Mouse (Mus musculus) 3134 (cell line): ENCODE data around the gene Reg4.

Experiments
- DNase-seq: peaks from one replicate; pipeline ENCODE4 v3.0.0-alpha.2; 2011; ENCODE audit warnings: low spot score; ENCODE audit not compliant: insufficient read length; ENCODE audit errors: extremely low read depth

Reg4 gene

DNA sequence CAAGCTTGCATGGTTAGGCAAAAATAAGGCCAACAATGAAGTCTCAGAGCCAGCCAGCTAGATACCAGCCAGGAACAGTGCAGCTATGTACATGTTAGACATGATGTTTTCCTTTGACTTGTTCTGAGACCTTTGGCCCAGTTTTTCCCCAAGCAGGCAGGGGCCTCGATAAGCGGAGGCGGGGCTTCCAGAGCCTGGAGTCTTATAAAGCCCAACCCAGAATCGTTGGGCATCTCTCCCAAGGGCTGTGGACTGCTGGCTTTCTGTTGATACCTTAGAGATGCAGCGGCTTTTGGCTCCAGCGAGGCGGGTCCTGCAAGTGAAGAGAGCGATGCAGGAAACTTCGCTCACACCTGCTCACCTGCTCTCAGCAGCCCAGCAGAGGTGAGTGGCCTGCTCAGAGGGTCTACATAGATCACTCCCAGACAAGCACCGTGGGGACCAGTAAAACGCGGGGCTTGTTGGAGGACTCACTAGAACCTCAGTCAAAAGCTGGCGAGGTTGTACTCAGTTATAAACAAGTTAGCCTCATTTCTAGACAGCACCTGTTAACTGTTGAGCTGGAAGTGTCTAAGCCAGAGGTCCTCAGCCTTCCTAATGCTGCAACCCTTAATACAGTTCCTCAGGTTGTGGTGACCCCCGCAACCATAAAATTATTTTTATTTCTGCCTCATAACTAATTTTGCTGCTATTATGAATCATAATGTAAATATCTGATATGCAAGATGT is 58.4 kb downstream of the Reg4 start, which contains the start of gene Hmgcs2:
Hmgcs2 (plus strand) TSS at position 232 of the 729 bp plus-strand sequence.
- DNase-seq, result no peak

DNA sequence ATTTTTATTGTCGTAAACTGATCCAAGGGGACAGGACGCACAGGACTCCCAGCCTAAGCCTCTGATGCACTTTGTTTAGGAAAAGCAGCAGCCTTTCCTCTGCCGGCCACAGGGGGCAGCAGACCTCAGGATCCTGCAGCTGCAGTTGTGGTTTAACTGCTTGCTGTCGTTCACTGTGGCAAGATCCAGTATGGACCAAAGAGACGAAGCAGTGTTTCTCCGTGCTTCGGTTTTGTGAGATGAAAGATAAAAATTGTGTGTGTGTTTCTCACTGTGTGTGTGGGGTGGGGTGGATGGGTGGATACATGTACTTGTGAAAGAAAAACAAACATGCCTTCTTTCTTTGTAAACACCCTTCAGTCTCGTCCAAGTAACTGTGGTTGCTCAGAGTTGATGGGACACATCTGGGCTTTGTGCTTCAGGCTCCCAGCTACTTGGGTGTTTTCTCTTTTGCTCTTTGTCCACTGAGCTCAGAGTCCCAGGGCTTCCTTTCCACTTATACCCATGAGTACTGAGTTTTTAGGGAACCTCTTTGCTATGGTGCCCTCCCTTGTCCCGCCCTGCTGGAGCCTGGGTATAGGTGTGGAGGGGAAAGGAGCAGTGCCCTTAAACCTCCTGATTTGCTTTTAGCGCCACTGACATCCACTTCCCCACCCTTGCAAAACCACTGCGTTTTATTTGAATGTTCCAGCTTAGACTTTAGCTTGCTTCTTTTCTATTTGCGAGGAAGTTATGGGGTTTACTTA is 59.1 kb downstream of the Reg4 start:
- peak; percentile 36 for DNase-seq

DNA sequence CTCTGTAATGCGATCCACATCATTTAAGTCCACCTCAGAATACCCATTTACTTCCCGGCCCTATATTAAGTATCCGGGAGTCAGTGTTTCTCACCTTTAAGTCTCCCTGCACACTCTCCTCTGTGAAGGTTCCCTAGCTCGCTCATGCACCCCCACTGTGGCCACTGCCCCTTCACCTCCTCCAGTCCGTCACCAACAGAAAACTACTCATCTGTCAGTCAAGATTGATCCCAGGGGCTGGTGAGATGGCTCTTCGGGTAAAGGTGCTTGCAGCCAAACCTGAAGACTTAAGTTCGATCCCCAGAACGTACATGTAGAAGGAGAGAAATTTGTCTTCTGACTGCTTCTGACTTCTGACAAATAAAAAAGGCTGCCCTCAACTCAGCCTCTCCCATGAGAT is 60.5 kb downstream of the Reg4 start:
- no peak for DNase-seq

DNA sequence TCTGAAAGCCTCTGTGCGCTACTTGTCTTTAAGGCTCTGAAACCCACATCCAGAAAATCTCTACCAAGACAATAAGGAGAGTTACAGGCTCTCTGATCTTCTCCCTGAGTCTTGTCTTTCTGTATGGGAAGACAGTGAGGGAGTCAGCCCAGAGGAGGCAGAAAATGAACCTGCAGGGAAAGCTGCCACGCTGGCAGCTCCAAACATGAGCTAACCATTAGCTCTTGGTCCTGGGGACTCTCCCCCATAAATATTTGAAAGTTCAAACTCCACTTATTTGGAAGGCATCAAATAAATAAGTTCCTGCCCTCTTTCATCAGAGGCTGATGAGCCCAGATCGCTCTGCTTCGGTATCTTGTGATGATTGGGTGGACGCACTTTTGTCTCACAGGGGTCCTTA is 61.2 kb downstream of the Reg4 start:
- DNase-seq, result no peak
